Mouse (Mus musculus) embryonic facial prominence, embryonic 12.5 days (tissue): ENCODE data around the gene Gm3298. TPM values are rescaled to one million over a fixed set of nuclear protein-coding genes. Genes with fewer than 3 reads are reported as not detected.
"Not testable (repeated sequence)": the region's sequence is repeated elsewhere in the genome, so short reads cannot be mapped to it uniquely, and the experiment has no call there.

ENCODE experiments used
- ATAC-seq: fragments of 200-750 bp; cut with Nextera tagmentation; 2 replicates; pipeline ENCODE4 v1.8.0; 2017; ENCODE audit not compliant: insufficient number of reproducible peaks, insufficient read depth, low FRiP score, low TSS enrichment
- H3K27ac ChIP-seq: fragments of 300-500 bp; sonication (generic); 2 replicates; pipeline ENCODE4 v1.5.1; 2016; ENCODE audit warnings: mild to moderate bottlenecking
- H3K27me3 ChIP-seq: fragments of 300-500 bp; sonication (generic); 2 replicates; pipeline ENCODE4 v1.6.1; 2016; ENCODE audit warnings: mild to moderate bottlenecking, moderate library complexity
- H3K36me3 ChIP-seq: fragments of 300-500 bp; sonication (generic); 2 replicates; pipeline ENCODE4 v1.6.1; 2016; ENCODE audit warnings: mild to moderate bottlenecking
- H3K4me1 ChIP-seq: fragments of 300-500 bp; sonication (generic); 2 replicates; pipeline ENCODE4 v1.6.1; 2016
- H3K4me2 ChIP-seq: fragments of 300-500 bp; sonication (generic); replicated peaks from 2 replicates; pipeline ENCODE4 v1.6.1; 2016; ENCODE audit warnings: mild to moderate bottlenecking, moderate library complexity
- H3K4me3 ChIP-seq: fragments of 300-500 bp; sonication (generic); 2 replicates; pipeline ENCODE4 v1.5.1; 2016; ENCODE audit warnings: mild to moderate bottlenecking
- H3K9ac ChIP-seq: fragments of 300-500 bp; sonication (generic); 2 replicates; pipeline ENCODE4 v1.6.1; 2016; ENCODE audit warnings: mild to moderate bottlenecking, moderate library complexity
- H3K9me3 ChIP-seq: fragments of 300-500 bp; sonication (generic); 2 replicates; pipeline ENCODE4 v1.6.1; 2016; ENCODE audit warnings: mild to moderate bottlenecking, moderate library complexity
- WGBS: fragments of 180-500 bp; shearing (Covaris S2); methylation state at CpG from one replicate; pipeline ENCODE4 v1.1.7; 2016; 5-methylcytosine and 5-hydroxymethylcytosine counted together
- polyA plus RNA-seq: library from polyadenylated mRNA; unstranded; fragments of >200 nt; fragmentation: Nextera tagmentation; extraction: Ambion mirVana; gene quantifications from 2 replicates; pipeline ENCODE4 v1.2.1, GENCODE M21; 2016

Gene Gm3298
- polyA plus RNA-seq: not detected in 2 replicates

- H3K9ac ChIP-seq, H3K4me1 ChIP-seq, H3K27me3 ChIP-seq, H3K36me3 ChIP-seq, ATAC-seq, H3K9me3 ChIP-seq, H3K4me3 ChIP-seq, H3K27ac ChIP-seq, H3K4me2 ChIP-seq: not testable (repeated sequence)
- 79% methylated on average over 1 of the region's 2 CpGs for WGBS
Observed at GRCm38 (mm10) chr14:5015591-5015990, at the start of gene Gm3298. Gene Gm3298 (plus strand): TSS chr14:5015891.

- not testable (repeated sequence) for H3K9me3 ChIP-seq, H3K36me3 ChIP-seq, H3K27ac ChIP-seq, ATAC-seq, H3K4me1 ChIP-seq, H3K4me2 ChIP-seq, H3K9ac ChIP-seq, H3K4me3 ChIP-seq, H3K27me3 ChIP-seq
Observed at GRCm38 (mm10) chr14:4983635-4984034, 32.1 kb upstream of the Gm3298 start, which contains the start of gene Gm8297. Gene Gm8297 (plus strand): TSS chr14:4983935.

GRCm38 (mm10) chr14:5050329-5050728 lies 34.6 kb downstream of the Gm3298 start, which contains the start of gene 4930555G01Rik:
Gene 4930555G01Rik (plus strand): TSS chr14:5050629.
- not testable (repeated sequence) for H3K9ac ChIP-seq, H3K4me3 ChIP-seq, H3K27ac ChIP-seq, H3K4me2 ChIP-seq, H3K4me1 ChIP-seq, H3K27me3 ChIP-seq, H3K9me3 ChIP-seq, ATAC-seq, H3K36me3 ChIP-seq
- no CpG with 5 or more reads among the region's 3 CpGs for WGBS

Other genes starting within 250 kb of the Gm3298 start
- not detected in 2 replicates for gene Gm9602, start 239.6 kb upstream of the Gm3298 start, polyA plus RNA-seq
- gene Gm3269, start 177.8 kb upstream of the Gm3298 start, polyA plus RNA-seq: not detected in 2 replicates
- 1.00 and 1.2 TPM in 2 replicates for gene Gm3264, start 160.3 kb upstream of the Gm3298 start, polyA plus RNA-seq
- gene Gm3278, start 123.5 kb upstream of the Gm3298 start, polyA plus RNA-seq: not detected in 2 replicates
- gene Gm8297, start 32.0 kb upstream of the Gm3298 start, polyA plus RNA-seq: not detected in 2 replicates
- not detected in 2 replicates for gene 4930555G01Rik, start 34.7 kb downstream of the Gm3298 start, polyA plus RNA-seq
- gene Gm8281, start 55.1 kb downstream of the Gm3298 start, polyA plus RNA-seq: 1.6 and 1.8 TPM in 2 replicates
- gene Gm8279, start 115.6 kb downstream of the Gm3298 start, polyA plus RNA-seq: not detected in 2 replicates
- not detected in 2 replicates for gene Gm3317, start 148.6 kb downstream of the Gm3298 start, polyA plus RNA-seq
- gene Gm8271, start 169.9 kb downstream of the Gm3298 start, polyA plus RNA-seq: not detected in 2 replicates
- gene Gm3526, start 244.7 kb downstream of the Gm3298 start, polyA plus RNA-seq: not detected in 2 replicates